Mouse (Mus musculus): Measurements from ENCODE around the gene Il1rapl1.

Il1rapl1 gene

GRCm38 (mm10) chrX:88115609-88116073, at the start of gene Il1rapl1:
Il1rapl1 (minus strand) TSS chrX:88115645.
- no peak for DNase-seq

- no peak for DNase-seq
These were observed 42.6 kb upstream of the Il1rapl1 start for GRCm38 (mm10) chrX:88158037-88158436.

GRCm38 (mm10) chrX:88125612-88126011, 10.2 kb upstream of the Il1rapl1 start:
- DNase-seq = no peak

- DNase-seq = no peak
These were observed 4.6 kb upstream of the Il1rapl1 start for GRCm38 (mm10) chrX:88120070-88120469.

GRCm38 (mm10) chrX:88117858-88118257, 2.4 kb upstream of the Il1rapl1 start:
- no peak for DNase-seq

- no peak for DNase-seq
These were observed 881 bp upstream of the Il1rapl1 start for GRCm38 (mm10) chrX:88116326-88116725.

GRCm38 (mm10) chrX:88113561-88113960, 1.9 kb downstream of the Il1rapl1 start:
- DNase-seq = no peak

GRCm38 (mm10) chrX:88112254-88112653, 3.2 kb downstream of the Il1rapl1 start:
- DNase-seq = no peak

- DNase-seq = no peak
These were observed 5.7 kb downstream of the Il1rapl1 start for GRCm38 (mm10) chrX:88109733-88110132.

GRCm38 (mm10) chrX:88093936-88094569, 21.4 kb downstream of the Il1rapl1 start:
- no peak for DNase-seq

- DNase-seq = no peak
These were observed 25.6 kb downstream of the Il1rapl1 start for GRCm38 (mm10) chrX:88089873-88090272.

- DNase-seq = no peak
These were observed 42.6 kb downstream of the Il1rapl1 start for GRCm38 (mm10) chrX:88072741-88073419.

- no peak for DNase-seq
These were observed 45.1 kb downstream of the Il1rapl1 start for GRCm38 (mm10) chrX:88070368-88070767.

GRCm38 (mm10) chrX:88043556-88043955, 71.9 kb downstream of the Il1rapl1 start:
- DNase-seq = no peak

- DNase-seq = no peak
These were observed 76.5 kb downstream of the Il1rapl1 start for GRCm38 (mm10) chrX:88038984-88039383.

GRCm38 (mm10) chrX:87897172-87897571, 218.3 kb downstream of the Il1rapl1 start:
- no peak for DNase-seq

- no peak for DNase-seq
These were observed 223.5 kb downstream of the Il1rapl1 start for GRCm38 (mm10) chrX:87891916-87892315.

GRCm38 (mm10) chrX:87854107-87854506, 261.3 kb downstream of the Il1rapl1 start:
- DNase-seq = no peak

GRCm38 (mm10) chrX:87813884-87814283, 301.6 kb downstream of the Il1rapl1 start:
- no peak for DNase-seq

- DNase-seq = no peak
These were observed 307.7 kb downstream of the Il1rapl1 start for GRCm38 (mm10) chrX:87807717-87808116.

GRCm38 (mm10) chrX:87793011-87793410, 322.4 kb downstream of the Il1rapl1 start:
- no peak for DNase-seq

- no peak for DNase-seq
These were observed 404.9 kb downstream of the Il1rapl1 start for GRCm38 (mm10) chrX:87710589-87710988.

GRCm38 (mm10) chrX:87663856-87664255, 451.6 kb downstream of the Il1rapl1 start:
- no peak for DNase-seq

GRCm38 (mm10) chrX:87655644-87656043, 459.8 kb downstream of the Il1rapl1 start:
- DNase-seq = no peak

- DNase-seq = no peak
These were observed 514.5 kb downstream of the Il1rapl1 start for GRCm38 (mm10) chrX:87600914-87601313.
